Mouse (Mus musculus) heart, embryonic 10.5 days (tissue): ENCODE results near the gene Pgm2l1. TPM values are rescaled to one million over a fixed set of nuclear protein-coding genes. Genes with fewer than 3 reads are reported as not detected.

Experiments
- DNase-seq: peaks from one replicate; pipeline ENCODE4 v3.0.0-alpha.2; 2017; ENCODE audit warnings: low spot score
- H3K27ac ChIP-seq: fragments of 300-500 bp; sonication (generic); 2 replicates; pipeline ENCODE4 v1.5.1; 2016; ENCODE audit warnings: mild to moderate bottlenecking
- H3K27me3 ChIP-seq: fragments of 300-500 bp; sonication (generic); 2 replicates; pipeline ENCODE4 v1.6.1; 2016; ENCODE audit warnings: mild to moderate bottlenecking; ENCODE audit not compliant: poor library complexity, insufficient read depth, severe bottlenecking
- H3K36me3 ChIP-seq: fragments of 300-500 bp; sonication (generic); 2 replicates; pipeline ENCODE4 v1.6.1; 2016; ENCODE audit warnings: mild to moderate bottlenecking, moderate library complexity
- H3K4me1 ChIP-seq: fragments of 300-500 bp; sonication (generic); 2 replicates; pipeline ENCODE4 v1.6.1; 2016; ENCODE audit warnings: mild to moderate bottlenecking
- H3K4me3 ChIP-seq: fragments of 300-500 bp; sonication (generic); 2 replicates; pipeline ENCODE4 v1.5.1; 2016; ENCODE audit warnings: mild to moderate bottlenecking, moderate library complexity
- H3K9me3 ChIP-seq: fragments of 300-500 bp; sonication (generic); 2 replicates; pipeline ENCODE4 v1.6.1; 2016; ENCODE audit warnings: mild to moderate bottlenecking, moderate library complexity
- WGBS: fragments of 180-500 bp; shearing (Covaris S2); methylation state at CpG from one replicate; pipeline ENCODE4 v1.1.7; 2016; 5-methylcytosine and 5-hydroxymethylcytosine counted together
- polyA plus RNA-seq: library from polyadenylated mRNA; unstranded; fragments of >200 nt; fragmentation: Nextera tagmentation; extraction: Ambion mirVana; gene quantifications from 2 replicates; pipeline ENCODE4 v1.2.1, GENCODE M21; 2016

Pgm2l1 gene
- polyA plus RNA-seq, 1 experiment from 2014 or later = 1.4 TPM

GRCm38 (mm10) chr7:100204871-100205270 is 22.3 kb upstream of the Pgm2l1 start:
- Histone ChIP-seq H3K27me3 (no peaks in the 10 kb centered on the region), H3K4me3 (no peak overlapping the region), H3K36me3 (no peaks in the 10 kb centered on the region), H3K27ac (no peak overlapping the region), H3K4me1 (peaks cover 12% of the 10 kb centered on the region), H3K9me3 (no peaks in the 10 kb centered on the region)
- 82% methylated on average over 6 of the region's 6 CpGs for WGBS
- no peak for DNase-seq

- peaks cover 12% of the 10 kb centered on the region for H3K4me1 ChIP-seq
- no peak for DNase-seq
- no peak overlapping the region for H3K27ac ChIP-seq
- H3K27me3 ChIP-seq = no peaks in the 10 kb centered on the region
- 87% methylated on average over 2 of the region's 2 CpGs for WGBS
- no peaks in the 10 kb centered on the region for H3K9me3 ChIP-seq
- no peaks in the 10 kb centered on the region for H3K36me3 ChIP-seq
- no peak overlapping the region for H3K4me3 ChIP-seq
Measured at GRCm38 (mm10) chr7:100206144-100206543, 21.1 kb upstream of the Pgm2l1 start.

- DNase-seq = no peak
- Histone ChIP-seq H3K27me3 (no peaks in the 10 kb centered on the region), H3K36me3 (no peaks in the 10 kb centered on the region), H3K4me1 (peaks cover 12% of the 10 kb centered on the region), H3K27ac (no peak overlapping the region), H3K9me3 (no peaks in the 10 kb centered on the region), H3K4me3 (no peak overlapping the region)
Measured at GRCm38 (mm10) chr7:100207886-100208285, 19.3 kb upstream of the Pgm2l1 start.

- H3K27ac ChIP-seq = no peak overlapping the region
- H3K9me3 ChIP-seq = no peaks in the 10 kb centered on the region
- no peak for DNase-seq
- H3K36me3 ChIP-seq = no peaks in the 10 kb centered on the region
- no peak overlapping the region for H3K4me3 ChIP-seq
- peaks cover 4% of the 10 kb centered on the region; the same call in 1 of the 2 replicates for H3K27me3 ChIP-seq
- 73% methylated on average over 4 of the region's 4 CpGs for WGBS
- H3K4me1 ChIP-seq = no peaks in the 10 kb centered on the region
Measured at GRCm38 (mm10) chr7:100214310-100214709, 12.9 kb upstream of the Pgm2l1 start.

GRCm38 (mm10) chr7:100215116-100215732 is 12.0 kb upstream of the Pgm2l1 start:
- Histone ChIP-seq H3K9me3 (no peaks in the 10 kb centered on the region), H3K27ac (no peak overlapping the region), H3K4me3 (no peak overlapping the region), H3K36me3 (no peaks in the 10 kb centered on the region), H3K27me3 (peaks cover 4% of the 10 kb centered on the region; the same call in 1 of the 2 replicates), H3K4me1 (no peaks in the 10 kb centered on the region)
- DNase-seq = no peak
- 60% methylated on average over 6 of the region's 6 CpGs for WGBS

DNA sequence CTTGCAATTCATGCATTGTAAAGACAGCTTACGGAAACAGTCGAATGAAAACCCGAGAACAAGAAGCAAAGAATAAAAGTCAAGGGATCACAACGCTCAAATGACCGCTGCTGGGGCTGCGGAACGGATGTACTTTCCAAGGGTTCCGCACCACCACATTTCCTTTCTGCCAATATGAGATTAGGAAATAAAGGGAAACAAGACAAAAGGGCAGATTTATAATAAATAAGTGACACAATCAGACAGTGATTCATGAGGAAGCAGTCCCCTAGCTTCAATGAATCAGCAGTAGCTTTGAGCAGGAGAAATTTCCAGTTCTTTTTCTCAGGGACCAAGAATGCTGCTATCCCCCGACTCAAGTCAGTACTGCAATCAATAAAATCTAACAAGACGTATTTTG is 11.2 kb upstream of the Pgm2l1 start:
- no peak for DNase-seq
- Histone ChIP-seq H3K27me3 (peaks cover 4% of the 10 kb centered on the region; the same call in 1 of the 2 replicates), H3K27ac (no peak overlapping the region), H3K9me3 (no peaks in the 10 kb centered on the region), H3K4me1 (no peaks in the 10 kb centered on the region), H3K4me3 (no peak overlapping the region), H3K36me3 (no peaks in the 10 kb centered on the region)
- WGBS = 70% methylated on average over 10 of the region's 10 CpGs

DNA sequence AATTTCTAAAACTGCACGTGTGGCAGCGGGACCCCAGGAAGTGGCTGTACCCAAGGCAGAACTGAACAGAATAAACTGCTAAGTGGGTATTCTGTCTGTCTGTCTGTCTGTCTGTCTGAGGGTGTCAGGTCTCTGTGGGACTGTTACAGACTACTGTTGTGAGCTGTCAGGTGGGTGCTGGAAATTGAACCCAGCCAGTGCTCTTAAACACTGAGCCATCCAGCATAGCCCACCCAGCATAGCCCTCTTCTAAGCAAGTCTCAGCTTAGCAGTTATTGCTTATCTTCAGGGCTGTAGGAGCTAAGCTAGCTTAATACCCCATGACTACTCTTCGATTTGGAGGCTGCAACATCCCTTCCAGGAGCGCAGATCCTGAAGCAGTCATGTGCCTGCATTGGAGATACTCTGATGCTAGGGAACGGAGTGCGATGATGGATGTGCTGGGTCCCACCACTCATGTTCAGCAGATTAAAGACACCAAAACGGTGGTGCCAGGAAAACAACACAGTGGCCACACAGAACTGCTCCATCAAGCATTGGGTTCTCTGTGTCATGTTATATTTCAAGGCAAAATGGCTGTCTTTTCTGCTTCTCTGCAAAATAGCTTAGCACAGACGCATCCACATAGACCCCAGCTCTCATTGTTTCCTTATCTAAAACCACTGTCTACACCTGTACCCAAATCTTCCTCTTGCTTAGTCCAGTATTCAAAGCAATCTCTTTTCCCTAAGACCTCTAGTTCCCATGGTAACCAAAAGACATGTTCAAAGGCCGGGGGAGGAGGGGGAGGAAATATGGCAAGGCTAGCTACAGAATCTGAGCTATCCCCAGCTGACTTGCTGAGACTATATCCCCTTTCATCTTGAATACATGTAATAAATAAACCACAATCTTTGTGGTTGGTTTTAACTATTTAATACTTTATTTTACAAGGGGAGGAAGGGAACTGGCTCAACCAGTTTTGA is 10.3 kb upstream of the Pgm2l1 start:
- Histone ChIP-seq H3K4me1 (no peaks in the 10 kb centered on the region), H3K27me3 (peaks cover 4% of the 10 kb centered on the region; the same call in 1 of the 2 replicates), H3K4me3 (no peak overlapping the region), H3K27ac (no peak overlapping the region), H3K36me3 (no peaks in the 10 kb centered on the region), H3K9me3 (no peaks in the 10 kb centered on the region)
- no peak for DNase-seq
- 75% methylated on average over 9 of the region's 9 CpGs for WGBS

DNA sequence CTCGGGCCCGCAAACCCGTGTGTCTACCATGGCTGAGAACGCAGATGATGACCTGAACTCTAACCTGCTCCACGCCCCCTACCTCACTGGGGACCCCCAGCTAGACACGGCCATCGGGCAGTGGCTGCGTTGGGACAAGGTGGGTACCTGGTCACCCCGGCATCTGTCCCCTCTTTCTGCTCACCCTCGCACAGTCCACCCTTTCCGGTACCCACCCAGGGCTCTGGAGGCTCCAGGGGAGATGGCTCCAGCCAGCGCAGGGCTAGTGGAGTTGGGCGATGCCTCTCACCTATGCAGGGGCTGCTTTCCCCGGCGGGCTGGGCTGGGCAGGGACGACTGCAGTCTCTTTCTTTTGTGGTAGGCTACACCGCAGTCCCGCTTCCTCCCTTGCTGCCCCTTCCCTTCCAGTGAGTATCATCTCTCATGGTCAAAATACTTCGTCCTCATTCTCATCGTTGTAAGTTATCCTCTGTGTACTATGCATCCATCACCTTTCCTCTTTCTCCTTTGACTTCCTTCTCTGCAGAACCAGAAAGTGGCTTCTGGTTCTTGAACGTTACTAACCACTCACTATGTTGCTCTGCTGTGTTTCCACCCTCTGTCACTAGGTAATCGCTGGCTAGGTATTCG is 817 bp downstream of the Pgm2l1 start:
- no peaks in the 10 kb centered on the region for H3K36me3 ChIP-seq
- no peaks in the 10 kb centered on the region for H3K27me3 ChIP-seq
- peak overlapping the region; percentile 89 for H3K27ac ChIP-seq
- peak; percentile 76 for DNase-seq
- no peaks in the 10 kb centered on the region for H3K9me3 ChIP-seq
- under 1% methylated on average over 23 of the region's 23 CpGs for WGBS
- peaks cover 8% of the 10 kb centered on the region; the same call in 1 of the 2 replicates for H3K4me1 ChIP-seq
- peak overlapping the region; percentile 88 for H3K4me3 ChIP-seq

- H3K4me3 ChIP-seq = no peak overlapping the region
- WGBS = 52% methylated on average over 3 of the region's 3 CpGs
- DNase-seq = no peak
- H3K9me3 ChIP-seq = no peaks in the 10 kb centered on the region
- no peaks in the 10 kb centered on the region for H3K36me3 ChIP-seq
- peaks cover 11% of the 10 kb centered on the region; the same call in 1 of the 2 replicates for H3K4me1 ChIP-seq
- H3K27me3 ChIP-seq = no peaks in the 10 kb centered on the region
- no peak overlapping the region for H3K27ac ChIP-seq
Measured at GRCm38 (mm10) chr7:100228957-100229356, 1.8 kb downstream of the Pgm2l1 start.

GRCm38 (mm10) chr7:100230646-100231045 is 3.5 kb downstream of the Pgm2l1 start:
- H3K4me3 ChIP-seq = no peak overlapping the region
- H3K4me1 ChIP-seq = peaks cover 12% of the 10 kb centered on the region; the same call in 1 of the 2 replicates
- WGBS = 90% methylated on average over 1 of the region's 1 CpGs
- no peak for DNase-seq
- H3K27me3 ChIP-seq = no peaks in the 10 kb centered on the region
- no peaks in the 10 kb centered on the region for H3K36me3 ChIP-seq
- H3K27ac ChIP-seq = no peak overlapping the region
- H3K9me3 ChIP-seq = no peaks in the 10 kb centered on the region

DNA sequence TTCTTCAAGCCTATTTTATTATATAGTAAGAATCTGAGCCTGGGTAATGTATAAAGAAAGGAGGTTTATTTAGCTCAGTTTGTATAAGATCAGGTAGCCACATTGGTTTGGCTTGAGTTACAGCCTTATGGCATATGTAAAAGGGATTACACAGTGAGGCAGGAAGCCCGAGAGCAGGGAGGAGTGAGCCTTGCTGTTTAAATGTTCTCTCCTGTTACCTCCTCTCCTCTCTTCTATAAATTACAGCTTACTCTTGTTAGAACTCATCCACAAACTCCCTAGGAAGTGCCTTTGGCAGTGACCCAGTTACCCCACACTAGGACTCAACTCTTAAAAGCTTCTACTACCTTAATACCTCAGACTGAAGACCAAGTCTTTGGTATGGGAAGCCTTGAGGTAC is 4.5 kb downstream of the Pgm2l1 start:
- WGBS = 71% methylated on average over 1 of the region's 1 CpGs
- H3K4me3 ChIP-seq = no peak overlapping the region
- H3K36me3 ChIP-seq = no peaks in the 10 kb centered on the region
- DNase-seq = no peak
- H3K27me3 ChIP-seq = no peaks in the 10 kb centered on the region
- no peaks in the 10 kb centered on the region for H3K9me3 ChIP-seq
- peaks cover 11% of the 10 kb centered on the region; the same call in 1 of the 2 replicates for H3K4me1 ChIP-seq
- no peak overlapping the region for H3K27ac ChIP-seq

DNA sequence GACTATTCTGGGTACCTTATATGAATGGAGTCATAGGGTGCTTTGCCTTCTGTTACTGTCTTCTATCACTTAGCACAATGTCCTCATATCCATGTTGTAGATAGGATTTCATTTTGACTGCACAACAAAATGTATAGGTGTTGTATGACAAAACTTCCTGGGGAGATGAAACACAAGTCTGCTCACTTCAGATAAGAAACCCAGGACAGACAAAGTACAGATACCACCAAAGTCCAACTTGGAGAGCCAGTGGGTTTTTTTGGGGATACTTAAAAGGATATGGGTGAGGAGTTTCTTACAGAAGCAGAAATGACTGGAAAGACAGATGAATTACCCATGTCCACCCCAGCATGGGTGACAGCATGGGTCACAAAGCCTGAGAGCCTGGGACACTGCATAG is 6.5 kb downstream of the Pgm2l1 start:
- Histone ChIP-seq H3K9me3 (no peaks in the 10 kb centered on the region), H3K4me1 (0 out of 2 replicates have a peak, but pooled peaks cover 4% of the 10 kb centered on the region), H3K27ac (no peak overlapping the region), H3K27me3 (no peaks in the 10 kb centered on the region), H3K4me3 (no peak overlapping the region), H3K36me3 (no peaks in the 10 kb centered on the region)
- no peak for DNase-seq
